Mouse (Mus musculus): Measurements from ENCODE around the gene Stat4. TPM values are rescaled to one million over a fixed set of nuclear protein-coding genes. Genes with fewer than 3 reads are reported as not detected.

Stat4 gene
- polyA plus RNA-seq, 1 experiment: 0.85 TPM

DNA sequence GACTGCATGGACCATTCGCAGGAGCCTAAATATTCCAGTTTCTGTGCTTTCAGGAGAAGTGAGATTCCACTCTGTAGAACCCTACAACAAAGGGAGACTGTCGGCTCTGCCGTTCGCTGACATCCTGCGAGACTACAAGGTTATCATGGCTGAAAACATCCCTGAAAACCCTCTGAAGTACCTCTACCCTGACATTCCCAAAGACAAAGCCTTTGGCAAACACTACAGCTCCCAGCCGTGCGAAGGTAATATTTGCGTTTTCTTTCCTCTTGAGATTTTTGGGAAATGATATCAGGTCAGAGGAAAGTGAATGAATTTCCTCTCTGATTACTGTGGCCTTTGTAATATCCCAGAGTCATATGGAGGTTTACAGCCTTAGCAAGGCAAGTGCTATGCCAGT, 115.8 kb downstream of the Stat4 start:
- DNase-seq (ENCODE audit: low spot score): no peak

DNA sequence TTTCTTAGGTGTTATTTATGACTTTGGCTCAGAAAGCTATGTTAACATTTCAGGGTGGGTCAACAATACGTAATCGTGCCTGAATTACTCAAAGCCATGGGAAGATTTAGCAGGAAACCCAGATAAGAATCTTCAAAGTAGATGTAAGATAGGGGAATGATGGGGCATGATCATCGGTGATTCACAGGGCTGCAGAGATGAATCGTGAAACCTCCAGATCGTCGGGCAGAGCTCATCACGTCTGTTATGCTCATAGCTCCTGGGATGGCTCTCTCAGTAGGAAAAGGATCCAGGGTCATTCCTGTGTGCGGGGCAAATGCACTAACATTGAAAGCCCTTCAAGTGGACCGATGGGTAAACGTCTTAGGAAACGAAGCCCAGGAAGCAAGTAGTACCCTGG, 120.3 kb downstream of the Stat4 start:
- DNase-seq (ENCODE audit: low spot score): no peak

DNA sequence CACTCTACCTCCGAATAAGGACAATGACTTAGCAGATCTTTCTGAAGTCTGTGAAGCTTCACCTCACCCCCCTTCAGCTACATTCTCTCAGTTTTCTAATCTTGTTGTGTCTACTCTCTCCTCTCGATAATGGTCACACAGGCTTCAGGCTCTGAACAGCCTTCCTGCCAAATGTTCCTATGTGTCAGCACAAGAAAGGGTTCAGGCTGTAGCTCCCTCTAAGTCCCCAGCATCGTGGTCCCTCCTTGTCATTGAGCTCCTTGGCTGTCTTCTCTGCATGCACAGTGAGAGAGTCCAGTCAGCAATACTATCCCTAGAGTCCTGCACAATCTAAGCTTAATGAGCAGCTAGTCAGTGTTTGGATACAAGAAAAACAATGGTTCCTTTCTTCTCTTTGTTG, 124.3 kb downstream of the Stat4 start:
- no peak for DNase-seq (ENCODE audit: low spot score)

DNA sequence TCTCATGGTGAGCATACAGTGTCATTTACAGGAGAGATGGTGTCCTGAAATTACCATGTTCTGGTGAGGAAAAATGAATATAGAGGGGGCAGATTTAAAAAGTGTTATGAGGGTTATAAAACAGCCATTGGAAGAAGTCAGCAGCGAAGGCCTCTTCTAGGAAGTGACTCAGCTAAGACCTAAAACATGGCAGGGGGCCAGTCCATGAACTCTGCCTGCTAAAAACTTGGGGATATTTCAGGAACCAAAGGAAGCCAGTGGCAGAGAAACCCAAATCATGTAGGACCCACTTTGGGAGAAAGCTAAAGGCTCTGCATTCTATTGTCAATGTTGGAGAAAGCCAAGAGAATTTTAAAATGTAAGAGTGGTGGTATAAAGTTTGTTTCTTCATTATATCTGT, 125.4 kb downstream of the Stat4 start:
- no peak for DNase-seq (ENCODE audit: low spot score)

DNA sequence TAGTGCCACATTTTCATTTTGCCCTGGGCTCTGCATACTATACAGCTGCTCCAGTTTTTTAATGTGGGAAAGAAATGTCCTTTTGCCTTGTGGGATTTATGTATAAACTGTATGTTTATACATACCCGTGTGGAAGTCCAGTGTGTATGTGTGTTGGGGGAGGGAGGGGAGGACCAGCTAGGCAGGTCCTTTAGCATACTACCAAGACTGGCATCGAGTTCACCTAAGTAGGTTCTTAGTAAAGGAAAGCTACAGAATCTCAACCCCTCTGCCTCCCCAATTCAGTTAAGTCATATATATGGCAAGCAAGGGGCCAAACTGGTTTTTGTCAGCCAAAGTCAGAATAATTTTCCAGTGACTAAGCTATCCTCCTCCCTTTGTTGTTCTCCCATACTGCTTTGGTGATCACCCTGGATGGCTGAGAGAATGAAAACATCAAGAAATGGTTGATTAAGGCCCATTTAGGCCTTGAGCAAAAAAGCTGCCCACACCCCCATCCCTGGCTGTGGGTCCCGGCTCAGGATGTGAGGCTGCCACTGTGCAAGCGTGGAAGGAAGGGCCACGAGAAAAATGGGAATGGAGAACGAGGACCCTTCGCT, 126.2 kb downstream of the Stat4 start:
- DNase-seq (ENCODE audit: low spot score): no peak

DNA sequence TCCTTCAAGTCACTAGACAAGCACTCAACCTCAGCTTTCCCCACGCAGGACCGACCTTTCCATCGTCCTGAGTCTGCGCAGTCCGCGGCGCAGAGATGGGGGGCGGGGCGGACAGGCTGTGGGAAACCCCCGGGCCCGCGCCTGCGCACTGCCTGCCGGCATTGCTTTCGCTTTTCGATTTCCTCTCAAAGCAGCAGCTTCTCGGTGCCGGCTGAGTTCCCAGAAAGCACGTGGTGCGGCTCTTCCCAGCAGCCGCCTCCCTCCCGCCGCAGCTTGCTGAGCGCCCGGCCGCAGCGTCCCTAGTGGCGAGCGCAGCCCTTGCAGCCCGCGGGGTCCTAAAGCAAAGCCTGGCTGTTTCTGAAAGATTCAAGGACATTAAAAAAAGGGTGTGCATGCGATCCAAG, 126.7 kb downstream of the Stat4 start:
- peak; percentile 97 for DNase-seq (ENCODE audit: low spot score)

DNA sequence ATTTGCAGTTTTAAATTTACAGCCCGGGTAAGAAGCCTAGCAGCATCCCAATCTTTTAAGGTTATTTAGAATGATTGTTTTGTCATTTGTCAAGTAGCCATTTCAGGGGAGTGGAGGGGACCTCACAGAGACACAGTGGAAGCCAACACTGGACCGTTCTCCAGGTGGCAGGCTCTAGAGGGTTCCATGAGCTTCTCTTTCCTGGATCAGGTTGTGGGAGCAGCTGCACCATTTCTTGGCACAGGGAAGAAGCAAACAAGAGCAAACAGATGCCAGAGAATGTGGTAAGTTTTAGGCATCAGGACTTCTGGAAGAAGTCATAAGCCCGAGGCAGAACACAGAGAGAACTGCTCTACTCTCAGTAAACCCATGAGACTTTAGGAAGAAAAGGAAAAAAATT, 129.5 kb downstream of the Stat4 start:
- DNase-seq (ENCODE audit: low spot score): no peak

DNA sequence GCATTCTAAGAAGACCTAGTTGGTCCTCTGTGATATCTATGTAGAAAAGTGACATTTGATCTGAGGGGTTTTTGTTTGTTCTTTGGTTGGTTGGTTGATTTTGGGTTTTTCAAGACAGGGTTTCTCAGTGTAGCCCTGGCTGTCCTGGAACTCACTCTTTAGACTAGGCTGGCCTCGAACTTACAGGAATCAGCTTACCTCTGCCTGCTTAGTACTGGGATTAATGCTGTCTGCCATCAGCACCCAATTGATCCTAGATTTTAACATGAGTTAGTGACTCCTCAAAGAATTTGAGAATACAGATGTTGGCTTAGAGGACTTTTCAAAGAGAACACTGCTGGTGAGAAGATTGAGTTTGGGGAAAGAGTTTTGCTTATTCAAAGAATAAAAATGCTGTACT, 130.8 kb downstream of the Stat4 start:
- no peak for DNase-seq (ENCODE audit: low spot score)

DNA sequence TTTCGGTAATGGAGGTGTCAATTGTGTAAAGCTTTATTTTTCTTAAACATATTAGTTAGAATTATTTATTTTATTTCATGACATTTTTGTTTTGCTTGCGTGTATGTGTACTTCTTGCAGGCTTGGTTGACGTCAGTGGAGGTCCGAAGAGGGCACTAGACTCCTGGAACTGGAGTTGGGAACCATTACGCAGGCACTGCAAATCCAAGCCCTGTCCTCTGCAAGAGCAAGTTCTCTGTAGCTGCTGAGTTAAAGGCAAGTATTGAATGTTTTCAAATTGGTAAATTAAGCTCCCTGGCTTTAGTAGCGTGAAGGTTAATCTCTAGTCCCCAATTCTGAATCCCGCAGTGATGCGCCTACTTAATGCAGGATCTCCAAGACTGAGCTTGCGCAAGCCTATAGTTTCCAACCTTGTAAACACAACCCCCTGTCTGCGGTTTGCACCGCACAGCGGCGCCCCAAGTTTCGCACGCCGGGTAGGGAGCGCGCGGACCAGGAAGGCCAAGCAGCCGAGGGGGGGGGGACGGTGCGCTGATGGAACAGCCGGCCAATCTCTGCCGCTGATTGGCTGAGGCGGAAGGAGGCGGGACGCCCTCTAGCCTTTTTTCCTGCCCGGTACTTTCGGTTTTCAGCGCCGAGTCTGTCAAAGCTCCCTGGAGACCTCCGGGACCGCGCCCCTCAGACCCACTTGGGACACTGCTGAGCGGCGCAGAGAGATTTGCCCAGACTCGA, 132.1 kb downstream of the Stat4 start, which contains the start of gene Stat1:
TSS of gene Stat1 (plus strand) at position 581 of the 732 bp plus-strand sequence.
- DNase-seq (ENCODE audit: low spot score): peak; percentile 70

DNA sequence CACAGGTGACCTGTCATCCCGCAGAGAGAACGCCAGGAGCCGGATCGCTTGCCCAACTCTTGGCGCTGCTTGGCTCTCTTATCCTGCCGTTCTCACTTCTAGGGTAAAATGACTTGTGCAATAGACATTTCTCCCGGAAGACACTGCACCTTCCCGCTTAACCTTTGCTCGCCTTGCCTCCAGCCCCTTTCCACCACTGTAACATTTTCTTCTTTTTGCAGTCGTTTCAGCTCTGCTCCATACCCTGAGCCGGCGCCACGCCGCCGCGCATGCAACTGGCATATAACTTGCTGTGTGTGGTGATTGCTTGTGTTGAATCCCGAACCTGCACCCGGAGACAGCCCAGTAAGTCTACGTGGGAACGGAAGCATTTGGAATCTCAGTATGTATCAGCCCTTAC, 132.7 kb downstream of the Stat4 start:
- no peak for DNase-seq (ENCODE audit: low spot score)

DNA sequence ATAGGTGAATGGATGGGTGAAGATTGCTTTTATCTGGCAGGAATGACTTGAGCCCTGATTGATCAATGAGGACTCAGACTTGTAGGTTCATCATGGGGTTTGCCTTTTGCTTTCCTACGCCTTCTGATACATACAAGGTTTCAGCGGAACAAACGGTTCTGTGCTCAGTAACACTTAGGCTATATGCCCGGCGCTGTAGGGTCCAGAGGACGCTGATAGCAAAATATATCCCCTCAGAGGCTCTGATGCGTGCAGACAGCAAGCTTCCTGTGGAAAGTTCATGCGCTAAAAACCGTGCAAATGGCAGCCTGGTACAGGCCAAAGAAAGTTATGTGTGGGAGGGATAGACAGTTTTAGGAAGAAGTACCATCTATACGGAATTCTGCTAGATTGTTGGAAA, 133.2 kb downstream of the Stat4 start:
- DNase-seq (ENCODE audit: low spot score): no peak

DNA sequence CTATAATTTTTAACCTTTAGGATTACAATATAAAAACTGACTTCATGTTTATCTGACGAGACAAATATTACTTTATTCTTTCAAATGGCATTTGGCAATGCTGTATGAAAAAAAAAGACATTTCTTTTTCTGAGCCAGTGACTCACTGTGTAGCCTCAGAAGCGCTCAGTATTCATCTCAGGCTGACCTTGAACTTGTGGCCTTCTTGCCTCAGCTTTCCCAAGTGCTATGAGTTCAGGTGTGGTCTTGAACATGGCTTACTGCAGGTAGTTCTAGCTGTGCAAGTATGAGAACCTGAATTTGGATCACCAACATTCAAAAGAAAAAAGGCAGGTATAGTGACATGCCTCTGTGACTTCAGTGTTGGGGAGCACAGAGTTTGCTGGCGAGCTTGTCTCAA, 134.1 kb downstream of the Stat4 start:
- DNase-seq (ENCODE audit: low spot score): no peak

DNA sequence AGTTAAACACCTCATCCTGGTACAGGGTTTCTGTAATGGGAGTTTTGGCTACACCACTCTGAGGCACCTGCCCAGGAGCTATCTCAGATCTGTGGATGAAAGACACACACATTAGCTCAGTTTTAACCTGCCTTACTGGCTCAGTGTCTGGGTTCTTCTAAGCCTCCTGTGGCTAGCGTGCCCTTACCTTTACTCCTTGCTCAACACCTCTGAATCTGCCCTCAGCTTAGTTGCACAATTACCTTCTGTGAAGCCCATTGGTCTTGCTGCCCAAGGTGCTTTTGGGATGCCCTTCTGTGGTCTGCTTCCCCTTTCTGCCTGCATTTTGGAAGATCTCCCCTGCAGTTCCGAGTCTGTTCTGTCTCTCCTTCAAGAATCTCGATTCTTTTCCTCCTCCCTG, 137.9 kb downstream of the Stat4 start:
- DNase-seq (ENCODE audit: low spot score): no peak

DNA sequence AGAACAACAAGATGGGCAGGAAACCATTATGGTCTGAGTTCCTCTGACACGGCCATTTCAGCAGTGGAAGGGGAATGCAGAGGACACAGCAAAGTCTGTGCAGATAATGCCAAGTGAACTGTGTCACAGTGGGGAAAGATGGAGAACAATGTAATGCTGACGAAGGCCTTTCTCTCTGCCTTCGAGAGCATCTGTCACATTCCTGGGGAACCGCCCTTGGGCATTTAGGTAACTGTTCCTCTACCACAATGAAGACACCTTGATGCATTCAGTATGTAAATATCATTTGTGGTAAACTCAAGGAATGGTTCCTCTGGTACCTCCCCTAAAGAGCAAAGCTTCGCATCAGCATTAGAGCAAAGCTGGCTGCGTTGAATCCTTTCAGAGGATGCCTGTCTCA, 140.4 kb downstream of the Stat4 start:
- DNase-seq (ENCODE audit: low spot score): no peak

DNA sequence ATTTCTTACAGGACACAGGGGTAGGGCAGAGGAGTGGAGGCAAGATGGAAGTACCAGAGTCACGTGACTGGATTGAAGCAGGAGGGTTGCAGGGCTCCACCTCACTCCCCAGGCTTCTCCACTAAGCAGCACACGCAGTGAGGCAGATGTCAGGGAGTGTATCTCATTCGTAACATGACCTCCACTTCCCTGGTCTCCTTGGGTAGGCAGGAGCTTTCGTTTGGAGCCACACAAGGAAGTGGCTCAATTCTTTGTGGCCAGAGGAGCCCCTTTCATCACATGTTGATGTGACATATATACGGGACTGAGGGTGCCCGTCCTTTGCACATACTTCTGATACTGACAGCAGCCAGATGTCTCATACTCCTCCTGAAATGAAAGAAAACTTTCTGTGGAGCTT, 142.8 kb downstream of the Stat4 start:
- no peak for DNase-seq (ENCODE audit: low spot score)

DNA sequence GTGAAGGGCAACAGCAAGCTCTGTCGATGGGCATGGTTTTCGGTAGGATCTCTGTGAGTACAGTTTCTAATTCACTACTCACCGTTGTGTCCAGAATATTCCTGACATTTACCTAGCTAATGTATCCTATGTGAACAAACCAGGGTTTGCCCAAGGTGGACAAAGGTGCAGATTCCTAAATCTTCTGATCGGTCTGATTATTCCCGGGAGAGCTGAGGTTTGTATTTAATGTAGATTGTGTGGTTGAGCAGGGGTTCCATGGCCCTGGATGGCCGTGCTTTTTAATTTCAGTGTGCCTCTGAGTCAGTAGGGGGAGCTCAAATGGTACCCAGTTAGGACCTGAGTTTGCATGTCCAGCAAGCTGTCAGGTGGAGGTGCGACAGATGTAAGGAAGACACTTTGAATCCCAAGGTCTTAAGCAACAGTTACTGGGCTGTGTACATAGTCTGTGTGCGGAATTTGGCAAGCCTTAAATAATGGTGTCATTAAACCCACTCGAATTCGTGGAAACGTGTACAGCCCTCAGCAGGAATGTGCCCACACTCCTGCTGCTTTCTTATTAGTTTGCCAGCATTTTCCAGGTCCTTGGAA, 144.9 kb downstream of the Stat4 start:
- DNase-seq (ENCODE audit: low spot score): no peak

DNA sequence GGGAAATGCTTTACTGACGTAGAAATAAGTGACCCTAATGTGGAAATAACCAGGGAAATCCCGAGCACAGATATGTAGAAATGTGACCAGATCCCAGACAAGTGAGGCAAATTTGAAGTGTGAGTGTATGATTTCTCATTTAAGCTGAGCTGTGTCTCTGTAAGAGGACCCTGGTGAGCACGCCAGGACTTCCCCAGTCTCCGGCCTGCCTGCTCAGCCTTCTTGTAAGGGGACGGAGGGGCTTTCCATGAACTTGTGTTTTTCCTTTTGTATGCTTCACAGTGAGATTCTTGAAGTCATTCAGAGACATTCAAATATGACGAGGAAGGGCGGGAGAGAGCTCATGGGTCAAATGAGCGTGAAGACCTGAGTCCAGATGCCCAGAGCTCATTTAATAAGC, 146.3 kb downstream of the Stat4 start:
- DNase-seq (ENCODE audit: low spot score): no peak

DNA sequence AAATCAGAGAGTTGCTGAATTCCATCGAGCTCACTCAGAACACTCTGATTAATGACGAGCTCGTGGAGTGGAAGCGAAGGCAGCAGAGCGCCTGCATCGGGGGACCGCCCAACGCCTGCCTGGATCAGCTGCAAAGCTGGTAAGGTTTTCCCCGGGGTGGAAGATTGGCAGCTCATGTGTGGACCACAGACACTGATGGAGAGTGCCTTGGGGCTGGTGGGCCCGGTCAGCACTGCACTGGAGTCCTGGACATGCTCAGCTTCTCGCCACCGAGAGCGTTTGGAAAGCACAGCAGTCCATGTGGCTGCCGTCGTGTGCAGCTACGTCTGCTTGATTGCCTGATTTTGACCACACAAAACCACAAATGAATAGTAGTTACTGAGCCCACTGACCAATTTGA, 150.3 kb downstream of the Stat4 start:
- no peak for DNase-seq (ENCODE audit: low spot score)

DNA sequence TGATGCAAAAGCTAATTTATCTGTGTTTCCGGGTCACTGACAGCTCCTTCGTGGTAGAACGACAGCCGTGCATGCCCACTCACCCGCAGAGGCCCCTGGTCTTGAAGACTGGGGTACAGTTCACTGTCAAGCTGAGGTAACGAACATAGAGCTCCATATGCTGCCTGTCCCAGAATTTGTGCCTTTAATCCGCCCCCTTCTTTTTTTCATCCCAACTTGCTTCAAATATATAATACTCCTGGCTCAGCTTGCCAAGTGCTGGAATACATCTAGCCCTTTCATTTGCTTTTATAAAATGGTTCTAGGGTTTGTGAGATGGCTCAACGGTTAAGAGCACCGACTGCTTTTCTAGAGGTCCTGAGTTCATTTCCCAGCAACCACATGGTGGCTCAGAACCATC, 153.6 kb downstream of the Stat4 start:
- DNase-seq (ENCODE audit: low spot score): no peak

DNA sequence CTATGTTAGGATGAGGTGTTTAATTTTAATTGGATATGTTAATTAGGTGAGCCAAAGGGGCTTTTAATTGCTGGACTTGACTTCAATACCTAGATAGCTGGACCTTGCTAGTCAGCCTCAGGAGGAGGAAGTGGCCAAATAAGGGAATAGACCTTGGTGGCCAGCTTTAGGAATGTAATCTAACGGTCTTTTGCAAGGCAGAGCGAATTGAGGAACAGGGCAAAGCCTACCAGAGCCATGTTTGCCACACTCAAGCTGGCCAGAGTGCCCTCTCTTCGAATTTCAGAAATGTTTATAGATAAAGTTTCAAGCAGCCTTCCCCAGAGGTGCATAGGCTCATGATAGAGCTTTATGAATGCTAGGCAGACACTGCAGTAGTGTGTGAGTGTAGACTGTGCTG, 154.5 kb downstream of the Stat4 start:
- DNase-seq (ENCODE audit: low spot score): no peak

DNA sequence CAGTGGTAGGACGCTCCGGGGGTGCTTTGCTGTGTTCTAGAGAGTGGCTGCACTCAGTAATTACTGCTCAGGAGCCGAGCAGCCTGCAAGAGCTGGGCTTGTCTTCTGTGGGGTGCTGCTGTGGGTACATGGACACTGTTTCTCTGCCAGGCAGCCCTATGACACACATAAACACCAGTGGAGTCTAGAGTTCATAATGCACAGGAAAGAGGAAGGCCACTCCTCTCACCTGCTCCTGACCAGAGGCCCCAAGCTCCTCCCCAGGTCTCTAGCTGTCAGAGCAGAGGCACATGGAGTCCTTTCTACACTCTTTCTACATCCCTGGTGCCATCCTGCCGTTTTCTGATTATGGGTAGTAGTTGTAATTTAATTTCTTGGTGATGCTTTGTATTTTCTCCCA, 155.2 kb downstream of the Stat4 start:
- DNase-seq (ENCODE audit: low spot score): no peak

DNA sequence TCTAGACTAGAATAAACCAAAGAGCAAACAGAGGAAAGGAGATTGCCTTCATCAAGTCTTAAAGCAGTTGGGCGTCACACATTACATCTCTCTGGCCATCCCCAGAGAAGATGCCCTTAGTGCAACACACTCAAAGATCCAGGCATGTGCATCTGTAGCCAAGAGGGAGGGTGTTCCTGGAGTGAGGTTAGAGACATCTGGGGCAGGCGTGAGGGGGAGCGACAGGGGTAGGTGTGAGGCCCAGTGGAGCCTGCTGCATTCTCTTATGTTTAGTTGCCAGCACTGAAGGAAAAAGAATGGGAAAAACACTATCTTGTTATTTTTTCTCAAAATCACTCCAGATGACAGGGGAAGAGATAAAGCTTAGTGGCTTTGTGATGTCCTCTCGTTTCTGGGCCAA, 156.2 kb downstream of the Stat4 start:
- DNase-seq (ENCODE audit: low spot score): no peak

DNA sequence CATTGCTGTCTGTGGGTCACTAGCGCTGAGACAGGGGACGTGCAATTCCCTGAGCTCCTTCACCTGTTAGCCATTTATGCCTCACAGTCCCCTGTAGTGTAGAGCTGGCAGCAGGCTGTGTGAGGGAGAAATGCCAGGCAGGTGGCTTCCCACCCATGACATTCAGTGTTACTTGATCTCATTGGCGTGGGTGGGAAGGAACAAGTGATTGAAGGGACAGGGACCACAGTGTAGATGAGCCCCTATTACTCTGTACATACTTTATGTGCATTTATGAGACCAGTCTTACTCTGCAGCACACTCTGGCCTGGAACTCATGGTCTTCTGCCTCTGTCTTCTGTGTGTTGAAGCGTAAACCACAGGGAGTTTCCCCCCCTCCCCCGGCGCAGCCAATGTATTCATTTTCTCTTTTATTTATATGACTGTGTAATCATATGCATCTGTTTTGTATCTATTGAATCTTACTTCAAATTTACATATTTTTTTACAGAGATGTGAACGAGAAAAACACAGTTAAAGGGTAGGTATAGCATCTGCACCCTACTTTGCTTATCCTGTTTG, 156.7 kb downstream of the Stat4 start:
- DNase-seq (ENCODE audit: low spot score): no peak

Measured in urinary bladder, adult 2 months (tissue).